Mouse (Mus musculus): ENCODE measurements around the gene Mtor. TPM values are rescaled to one million over a fixed set of nuclear protein-coding genes. Genes with fewer than 3 reads are reported as not detected.

Gene Mtor
- polyA plus RNA-seq, 1 experiment from 2014 or later, result 19.3 TPM

GRCm38 (mm10) chr4:148600316-148600715 lies 151.9 kb downstream of the Mtor start:
- H3K9ac ChIP-seq (replicated peaks), result no peak overlapping the region
- no peaks in the 10 kb centered on the region for H3K9me3 ChIP-seq
- H3K27ac ChIP-seq, result no peak overlapping the region
- H3K4me2 ChIP-seq, result no peak overlapping the region
- 75% methylated on average over 4 of the region's 4 CpGs for WGBS
- H3K36me3 ChIP-seq, result peaks cover 44% of the 10 kb centered on the region
- H3K27me3 ChIP-seq, result no peaks in the 10 kb centered on the region
- H3K4me1 ChIP-seq (replicated peaks), result no peaks in the 10 kb centered on the region
- ATAC-seq (ENCODE audit: insufficient number of reproducible peaks, insufficient read depth, low FRiP score, low TSS enrichment, low read depth), result no peak
- H3K4me3 ChIP-seq (replicated peaks), result no peak overlapping the region

GRCm38 (mm10) chr4:148601871-148602270 lies 153.5 kb downstream of the Mtor start:
- Histone ChIP-seq H3K9me3 (no peaks in the 10 kb centered on the region), H3K27ac (no peak overlapping the region), H3K4me1 (replicated peaks) (no peaks in the 10 kb centered on the region), H3K9ac (replicated peaks) (no peak overlapping the region), H3K4me3 (replicated peaks) (no peak overlapping the region), H3K4me2 (no peak overlapping the region), H3K27me3 (no peaks in the 10 kb centered on the region), H3K36me3 (peaks cover 28% of the 10 kb centered on the region)
- 87% methylated on average over 4 of the region's 4 CpGs for WGBS
- ATAC-seq (ENCODE audit: insufficient number of reproducible peaks, insufficient read depth, low FRiP score, low TSS enrichment, low read depth), result no peak

GRCm38 (mm10) chr4:148602357-148603120 lies 154.1 kb downstream of the Mtor start, which contains the start of gene Masp2:
Gene Masp2 (plus strand): TSS chr4:148602554.
- H3K9ac ChIP-seq (replicated peaks), result no peak within 1 kb of the TSS
- ATAC-seq (ENCODE audit: insufficient number of reproducible peaks, insufficient read depth, low FRiP score, low TSS enrichment, low read depth), result no peak
- 92% methylated on average over 14 of the region's 14 CpGs for WGBS
- no peak within 1 kb of the TSS for H3K4me3 ChIP-seq (replicated peaks)
- no peaks in the 10 kb centered on the region for H3K9me3 ChIP-seq
- no peak within 1 kb of the TSS for H3K4me2 ChIP-seq
- H3K36me3 ChIP-seq, result peaks cover 27% of the 10 kb centered on the region
- no peak within 1 kb of the TSS for H3K27ac ChIP-seq
- no peaks in the 10 kb centered on the region for H3K27me3 ChIP-seq
- H3K4me1 ChIP-seq (replicated peaks), result no peaks in the 10 kb centered on the region

- H3K4me2 ChIP-seq, result no peak overlapping the region
- no peak overlapping the region for H3K9ac ChIP-seq (replicated peaks)
- 70% methylated on average over 10 of the region's 10 CpGs for WGBS
- H3K9me3 ChIP-seq, result no peaks in the 10 kb centered on the region
- no peak overlapping the region for H3K4me3 ChIP-seq (replicated peaks)
- H3K27ac ChIP-seq, result no peak overlapping the region
- no peaks in the 10 kb centered on the region for H3K4me1 ChIP-seq (replicated peaks)
- no peaks in the 10 kb centered on the region for H3K27me3 ChIP-seq
- H3K36me3 ChIP-seq, result peaks cover 24% of the 10 kb centered on the region
- ATAC-seq (ENCODE audit: insufficient number of reproducible peaks, insufficient read depth, low FRiP score, low TSS enrichment, low read depth), result no peak
Measured at GRCm38 (mm10) chr4:148603376-148604139, 155.1 kb downstream of the Mtor start.

- WGBS, result 79% methylated on average over 7 of the region's 7 CpGs
- Histone ChIP-seq H3K4me2 (no peak overlapping the region), H3K27ac (no peak overlapping the region), H3K4me3 (replicated peaks) (no peak overlapping the region), H3K4me1 (replicated peaks) (no peaks in the 10 kb centered on the region), H3K9me3 (no peaks in the 10 kb centered on the region), H3K36me3 (peaks cover 19% of the 10 kb centered on the region), H3K27me3 (no peaks in the 10 kb centered on the region), H3K9ac (replicated peaks) (no peak overlapping the region)
- no peak for ATAC-seq (ENCODE audit: insufficient number of reproducible peaks, insufficient read depth, low FRiP score, low TSS enrichment, low read depth)
Measured at GRCm38 (mm10) chr4:148604141-148604540, 155.7 kb downstream of the Mtor start.

- Histone ChIP-seq H3K9me3 (no peaks in the 10 kb centered on the region), H3K27me3 (no peaks in the 10 kb centered on the region), H3K9ac (replicated peaks) (no peak overlapping the region), H3K4me3 (replicated peaks) (no peak overlapping the region), H3K4me1 (replicated peaks) (no peaks in the 10 kb centered on the region), H3K36me3 (peaks cover 17% of the 10 kb centered on the region), H3K4me2 (no peak overlapping the region), H3K27ac (no peak overlapping the region)
- WGBS, result 89% methylated on average over 3 of the region's 3 CpGs
- ATAC-seq (ENCODE audit: insufficient number of reproducible peaks, insufficient read depth, low FRiP score, low TSS enrichment, low read depth), result no peak
Measured at GRCm38 (mm10) chr4:148604541-148605165, 156.2 kb downstream of the Mtor start.

Other genes starting within 250 kb of the Mtor start
- gene Disp3, start 160.6 kb upstream of the Mtor start, polyA plus RNA-seq (2016; fragmentation: Nextera tagmentation; extraction: Ambion mirVana), result 0.28 and 0.59 TPM in 2 replicates
- gene Ubiad1, start 3.8 kb upstream of the Mtor start, polyA plus RNA-seq (2016; fragmentation: Nextera tagmentation; extraction: Ambion mirVana), result 21.1 and 21.8 TPM in 2 replicates
- 0.89 and 1.1 TPM in 2 replicates for gene Angptl7, start 51.8 kb downstream of the Mtor start, polyA plus RNA-seq (2016; fragmentation: Nextera tagmentation; extraction: Ambion mirVana)
- gene Exosc10, start 109.8 kb downstream of the Mtor start, polyA plus RNA-seq (2016; fragmentation: Nextera tagmentation; extraction: Ambion mirVana), result 110 and 113 TPM in 2 replicates
- 190 and 198 TPM in 2 replicates for gene Srm, start 142.9 kb downstream of the Mtor start, polyA plus RNA-seq (2016; fragmentation: Nextera tagmentation; extraction: Ambion mirVana)
- 0.10 and 0.24 TPM in 2 replicates for gene Masp2, start 153.9 kb downstream of the Mtor start, polyA plus RNA-seq (2016; fragmentation: Nextera tagmentation; extraction: Ambion mirVana)
- gene Tardbp, start 178.4 kb downstream of the Mtor start, polyA plus RNA-seq (2016; fragmentation: Nextera tagmentation; extraction: Ambion mirVana), result 398 and 416 TPM in 2 replicates
- gene Gm572, start 194.7 kb downstream of the Mtor start, polyA plus RNA-seq (2016; fragmentation: Nextera tagmentation; extraction: Ambion mirVana), result not detected in 2 replicates

All from limb, embryonic 12.5 days (tissue).